Mouse (Mus musculus) induced T-regulatory cell, adult 2 months (primary cell): Measurements from ENCODE around the gene Col9a3.

ENCODE experiments used
- DNase-seq: peaks from one replicate; pipeline ENCODE4 v3.0.0-alpha.2; 2012; ENCODE audit warnings: low read depth

Gene Col9a3

DNA sequence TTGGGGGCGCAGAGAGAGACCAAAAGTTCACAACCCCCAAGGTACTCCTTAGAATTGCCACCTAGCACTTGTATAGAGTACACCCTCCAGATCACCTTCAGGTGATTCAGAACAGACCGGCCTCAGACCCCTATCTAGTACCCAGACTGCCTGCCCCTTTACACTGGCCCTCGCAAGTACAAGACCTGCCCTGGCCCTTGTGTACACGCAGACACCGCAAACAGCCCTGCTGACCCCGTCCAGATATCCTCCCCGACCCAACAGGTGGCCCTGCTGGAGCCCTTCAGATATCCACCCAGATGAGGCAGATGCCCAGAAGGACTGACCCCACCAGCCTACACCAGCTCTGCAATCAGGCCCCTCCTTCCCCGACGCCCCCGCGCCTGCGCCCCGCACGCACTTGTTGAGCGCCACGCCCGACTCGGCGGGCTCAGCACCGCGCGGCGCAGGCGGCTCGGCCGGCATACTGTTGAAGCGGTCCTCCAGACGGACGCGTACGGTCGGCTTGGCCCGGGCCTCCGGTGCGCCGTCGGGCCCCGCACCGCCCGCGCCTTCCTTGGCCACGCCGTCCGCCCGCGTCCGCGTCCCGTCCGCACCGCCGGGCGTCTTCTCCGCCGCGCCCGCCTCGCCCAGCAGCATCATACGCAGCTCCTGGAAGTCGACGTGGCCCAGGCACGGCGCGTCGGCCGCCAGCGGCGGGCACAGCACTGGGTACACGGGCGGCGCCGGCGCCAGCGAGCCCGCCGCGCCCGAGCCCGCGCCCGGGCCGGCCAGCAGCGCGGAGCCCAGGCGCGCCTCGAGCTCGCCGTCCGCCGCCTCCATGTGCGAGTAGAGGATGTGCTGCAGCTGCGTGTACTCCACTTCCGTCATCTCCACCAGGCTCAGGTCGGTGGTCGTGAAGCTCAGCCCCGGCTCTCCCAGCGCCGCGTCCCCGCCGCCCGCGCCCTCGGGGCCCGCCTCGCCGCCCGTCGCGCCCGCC, 44.3 kb downstream of the Col9a3 start:
- no peak for DNase-seq

DNA sequence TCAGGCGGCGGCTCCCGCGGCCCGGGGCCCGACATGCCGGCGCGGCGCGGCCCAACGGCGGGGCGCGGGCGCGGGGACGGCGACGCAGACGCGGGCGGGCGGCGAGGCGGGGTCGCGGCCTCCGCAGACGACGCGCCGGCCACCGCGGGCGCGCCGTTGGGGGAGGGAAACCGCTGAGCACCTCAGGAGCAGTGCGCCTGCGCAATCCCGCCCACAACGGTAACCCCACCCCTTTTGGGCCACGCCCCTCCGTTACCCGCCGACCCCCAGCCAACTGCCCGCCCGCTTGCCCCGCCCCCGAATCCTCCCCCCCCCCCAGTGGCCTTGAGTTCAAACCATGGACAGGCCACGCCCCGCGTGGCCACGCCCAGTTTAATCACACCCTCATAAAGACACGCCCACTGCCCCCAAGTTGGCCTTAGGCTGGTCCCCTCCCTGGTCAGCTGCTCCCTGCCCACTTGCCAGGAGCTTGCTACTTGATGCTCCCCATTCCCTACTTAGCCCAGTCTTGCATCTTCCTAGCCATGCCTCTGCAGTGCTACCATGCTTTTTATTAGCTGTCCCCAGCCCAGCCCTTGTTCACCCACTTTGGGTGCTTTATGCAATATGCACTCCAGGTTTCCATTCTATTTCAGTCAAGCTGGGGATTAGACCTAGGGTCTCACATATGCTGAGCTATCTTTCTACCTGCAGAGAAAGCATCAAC, 45.1 kb downstream of the Col9a3 start, which contains the start of gene Tcfl5:
Gene Tcfl5, minus strand, starts transcription at position 154 of the 706 bp plus-strand sequence.
- no peak for DNase-seq

DNA sequence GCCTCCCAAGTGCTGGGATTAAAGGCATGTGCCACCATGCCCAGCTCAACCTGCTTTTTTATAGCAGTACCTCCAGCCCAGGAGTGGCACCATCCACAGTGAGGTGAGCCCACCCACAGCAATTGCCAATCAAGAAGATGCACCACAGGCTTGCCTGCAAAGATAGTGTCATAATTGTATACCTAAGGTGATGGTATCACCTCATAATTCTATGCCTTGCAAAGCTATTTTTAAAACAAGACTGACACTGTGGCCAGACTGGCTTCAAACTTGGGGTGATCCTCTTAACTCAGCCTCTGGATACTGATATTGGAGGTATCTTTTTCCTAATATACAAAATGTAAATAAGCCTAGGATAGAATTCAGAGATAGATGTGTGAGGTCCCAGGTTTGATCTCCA, 46.0 kb downstream of the Col9a3 start:
- DNase-seq, result no peak

DNA sequence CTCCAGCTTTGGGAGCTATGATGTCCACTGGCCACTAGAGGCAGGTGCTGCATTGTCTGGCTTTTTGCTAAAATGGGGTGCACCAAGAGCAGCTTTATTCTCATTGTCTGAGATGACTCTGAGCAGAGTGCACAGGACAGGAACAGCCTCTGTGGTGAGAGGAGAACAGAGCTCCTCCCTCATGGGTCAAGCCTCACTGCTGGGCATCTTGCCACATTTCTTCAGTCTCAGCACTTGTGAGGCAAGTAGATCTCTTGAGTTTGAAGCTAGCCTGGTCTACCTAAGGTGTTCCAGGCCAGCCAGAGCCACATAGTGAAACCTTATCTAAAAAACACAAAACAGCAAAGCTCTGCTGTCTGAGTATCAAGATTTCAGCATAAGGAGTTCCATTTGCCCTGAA, 49.3 kb downstream of the Col9a3 start:
- no peak for DNase-seq

DNA sequence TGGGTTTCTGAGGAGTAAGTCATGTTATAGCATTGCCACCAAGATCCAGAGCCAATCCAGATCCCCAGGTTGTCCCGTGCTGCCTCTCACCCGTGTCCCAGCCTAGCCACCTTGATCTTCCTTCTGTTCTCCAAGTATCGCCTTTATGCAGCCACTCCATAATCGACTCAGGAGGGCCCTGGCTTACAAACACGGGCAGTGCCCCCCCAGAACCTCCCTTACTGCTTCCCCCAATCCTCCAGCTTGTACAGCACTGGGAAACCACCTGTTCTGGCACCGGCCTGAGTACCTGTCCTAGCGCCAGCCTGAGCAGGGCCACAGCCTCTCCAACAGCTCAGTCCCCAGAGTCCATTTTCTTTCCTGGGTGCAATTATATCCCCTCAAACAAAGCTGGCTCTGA, 57.1 kb downstream of the Col9a3 start:
- DNase-seq, result no peak

DNA sequence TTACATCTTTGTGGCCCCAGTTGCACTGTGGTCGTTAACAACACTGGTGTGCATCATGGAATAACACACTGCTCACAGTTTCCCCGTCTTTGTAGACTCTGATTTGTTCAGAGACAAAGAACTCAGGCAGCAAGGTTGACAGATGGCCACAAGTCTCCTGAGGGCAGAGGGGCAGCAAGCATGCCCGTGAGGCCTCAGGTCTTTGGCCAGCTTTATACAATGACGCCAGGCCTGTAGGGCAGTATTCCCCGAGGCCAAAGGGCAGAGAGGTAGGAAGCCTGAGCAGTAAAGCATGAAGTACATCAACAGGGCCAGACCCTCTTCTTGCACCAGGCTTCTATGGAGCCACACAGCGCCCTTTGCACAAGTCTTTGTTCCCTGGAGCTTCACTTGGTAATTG, 57.6 kb downstream of the Col9a3 start:
- DNase-seq, result no peak

DNA sequence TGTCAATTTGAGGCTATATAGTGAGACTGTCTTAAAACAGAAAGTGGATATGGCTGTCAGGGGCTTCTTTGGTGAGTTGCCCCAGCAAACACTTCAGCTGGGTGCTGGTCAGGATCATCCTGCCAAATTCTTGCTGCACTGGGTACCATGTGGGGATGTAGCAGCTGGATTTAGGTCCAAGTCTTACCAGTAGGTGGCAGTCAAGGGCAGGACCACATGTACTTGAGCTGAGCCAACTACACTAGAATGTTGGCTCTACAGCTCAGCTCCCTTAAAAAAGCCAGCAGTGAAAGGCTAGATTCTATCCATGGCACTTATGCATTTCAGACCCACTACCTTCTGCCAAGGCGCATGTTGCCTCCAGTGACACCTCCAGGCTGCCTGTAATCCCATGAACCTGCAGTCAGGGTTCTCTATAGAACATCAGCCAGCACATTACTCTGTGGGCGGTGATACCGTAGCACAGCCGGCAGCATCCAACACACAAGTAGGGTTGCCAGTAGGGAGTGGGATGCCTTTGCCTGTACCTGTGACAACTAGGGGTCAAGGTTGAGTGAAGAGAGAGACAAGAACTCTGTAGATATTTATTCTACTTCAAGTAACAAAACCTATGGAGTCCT, 59.9 kb downstream of the Col9a3 start:
- peak; percentile 85 for DNase-seq

DNA sequence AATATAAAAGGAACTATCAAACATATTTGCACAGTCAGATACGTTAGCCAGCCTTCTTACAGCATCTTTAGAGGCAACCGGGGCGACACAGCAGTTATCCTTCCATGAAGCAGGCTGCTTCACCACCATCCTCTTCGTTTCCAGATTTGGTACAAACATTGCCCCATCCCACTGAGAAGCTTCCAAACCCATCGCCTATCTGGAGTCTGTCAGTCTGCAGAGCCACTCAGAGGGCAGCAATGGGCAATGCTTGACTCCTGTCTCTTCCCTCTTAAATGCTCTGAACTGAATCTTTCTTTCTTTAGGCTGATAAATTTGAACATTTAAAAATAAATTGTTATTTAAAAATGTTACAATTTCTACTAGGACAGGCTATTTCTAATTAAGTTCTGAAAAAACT, 60.8 kb downstream of the Col9a3 start:
- DNase-seq, result no peak

DNA sequence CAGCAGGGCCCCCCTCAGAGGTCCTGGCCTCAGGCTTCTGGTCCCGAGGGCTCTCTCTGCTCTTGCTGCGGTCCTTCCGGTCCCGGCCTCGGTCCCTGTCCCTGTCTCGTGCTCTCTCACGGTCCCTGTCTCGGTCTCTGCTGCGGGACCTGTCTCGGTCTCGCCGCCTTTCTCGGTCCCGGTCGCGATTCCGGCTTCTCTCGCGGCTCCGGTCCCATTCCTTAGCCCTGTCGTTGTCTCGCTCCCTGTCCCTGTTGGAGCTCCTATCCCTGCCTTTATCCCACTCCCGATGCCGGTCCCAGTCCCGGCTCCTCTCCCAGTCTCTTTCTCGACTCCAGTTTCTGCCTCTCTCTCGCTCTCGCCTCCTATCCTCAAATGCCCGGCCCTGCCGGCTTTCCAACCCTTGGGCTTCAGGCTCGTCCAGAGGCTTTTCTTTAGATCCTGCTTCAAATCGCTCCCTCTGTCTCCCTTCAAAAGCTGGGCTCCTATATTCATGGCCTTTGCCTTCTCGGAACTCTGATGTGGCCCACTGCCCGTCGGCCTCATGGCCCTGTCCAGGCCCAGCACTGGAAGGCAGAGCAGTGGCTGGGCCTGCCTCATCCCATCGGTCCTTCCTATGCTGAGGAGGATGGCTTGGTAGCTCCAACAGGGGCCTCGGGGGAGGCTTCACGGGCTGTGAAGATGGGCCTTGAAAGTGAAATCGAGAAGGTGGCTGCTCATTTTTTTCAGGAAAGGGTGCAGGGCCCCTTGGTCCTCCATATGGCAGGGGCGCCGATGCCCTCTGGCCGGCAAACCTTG, 62.0 kb downstream of the Col9a3 start:
- no peak for DNase-seq

DNA sequence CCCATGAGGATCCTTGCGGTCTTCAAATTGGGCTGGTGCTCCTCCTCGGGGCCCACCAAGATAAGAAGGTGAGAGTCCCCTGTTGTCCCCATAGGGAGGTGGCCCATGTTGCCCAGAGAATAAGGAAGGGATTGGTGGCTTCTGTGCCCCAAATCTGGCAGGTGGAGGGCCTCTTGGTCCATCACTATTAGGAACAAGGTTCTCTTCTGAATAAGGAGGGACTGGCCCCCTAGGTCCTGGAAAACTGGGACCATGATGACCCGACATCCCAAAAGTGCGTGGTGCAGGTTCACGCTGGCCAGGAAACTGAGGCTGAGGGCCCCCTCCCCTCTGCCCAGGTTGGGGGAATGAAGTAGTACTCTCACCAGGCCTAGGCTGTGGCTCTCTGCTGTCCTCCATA, 62.9 kb downstream of the Col9a3 start:
- no peak for DNase-seq

DNA sequence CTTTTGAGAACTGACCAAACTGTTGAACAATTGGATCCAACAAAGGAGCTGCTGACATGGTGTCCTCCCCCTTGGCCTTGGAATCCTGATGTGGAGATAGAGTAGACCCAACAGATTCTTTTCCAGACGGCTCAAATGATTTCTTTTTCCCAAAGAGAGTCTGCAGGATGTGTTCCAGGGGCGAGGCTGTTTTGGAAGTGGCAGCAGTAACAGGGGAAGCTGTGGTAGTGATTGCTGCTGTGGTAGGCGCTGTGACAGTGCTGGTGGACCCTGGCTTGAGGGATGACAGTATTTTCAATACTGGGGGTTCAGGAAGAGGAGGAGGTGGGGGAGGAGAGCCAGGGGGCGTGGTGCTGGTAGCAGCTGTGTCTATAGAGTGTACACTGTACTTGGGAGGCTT, 64.4 kb downstream of the Col9a3 start:
- DNase-seq, result no peak
